Mouse (Mus musculus): ENCODE results near the gene Nup210.
A peak's percentile ranks its signal among the peaks of the same experiment; 100 is the strongest.
"Not testable (repeated sequence)": the region's sequence is repeated elsewhere in the genome, so short reads cannot be mapped to it uniquely, and the experiment has no call there.

The Nup210 gene

GRCm38 (mm10) chr6:91145056-91145455 lies 28.4 kb upstream of the Nup210 start:
- DNase-seq (ENCODE audit: extremely low spot score, low read depth, low spot score) = no peak

GRCm38 (mm10) chr6:91139846-91140245 lies 23.2 kb upstream of the Nup210 start:
- peak; percentile 56 for DNase-seq (ENCODE audit: extremely low spot score, low read depth, low spot score)

- DNase-seq (ENCODE audit: extremely low spot score, low read depth, low spot score) = no peak
Observed at GRCm38 (mm10) chr6:91137343-91137956, 20.8 kb upstream of the Nup210 start.

DNA sequence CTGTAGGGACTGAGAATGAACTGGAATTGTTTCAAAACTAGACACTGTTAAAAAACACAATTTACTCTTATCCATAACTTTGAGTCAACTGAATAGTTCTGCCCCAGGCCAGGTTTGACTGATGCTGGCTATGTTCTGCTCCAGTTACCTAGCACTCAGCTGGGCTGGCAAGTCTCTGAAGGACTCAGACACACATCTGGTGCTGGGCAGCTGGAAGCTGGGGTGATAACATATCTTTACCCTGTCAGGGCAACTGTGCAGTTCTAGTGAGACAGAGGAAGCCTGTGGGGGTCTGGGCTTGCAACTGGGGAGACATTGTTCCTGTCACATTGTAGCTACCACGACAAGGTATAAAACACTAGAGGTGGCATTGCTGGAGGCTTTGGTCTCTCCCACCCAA lies 14.2 kb upstream of the Nup210 start:
- no peak for DNase-seq (ENCODE audit: extremely low spot score, low read depth, low spot score)

DNA sequence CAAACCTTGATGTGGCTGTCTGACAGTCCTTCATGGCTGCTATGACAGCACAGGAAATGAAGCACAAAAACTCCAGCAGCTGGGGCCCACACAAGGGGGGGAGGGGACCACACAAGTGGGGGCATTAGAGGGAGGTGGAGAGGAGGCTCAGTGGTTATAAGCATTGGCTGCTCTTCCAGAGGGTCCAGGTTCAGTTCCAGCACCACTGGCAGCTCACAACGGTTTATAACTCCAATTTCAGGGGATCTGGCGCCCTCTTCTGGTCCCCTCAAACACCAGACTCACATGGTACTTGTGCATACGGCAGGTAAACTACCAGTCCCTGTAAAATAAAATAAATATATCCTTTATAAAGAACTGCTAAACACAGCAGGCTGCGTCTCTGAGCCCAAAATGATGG lies 12.4 kb upstream of the Nup210 start:
- DNase-seq (ENCODE audit: extremely low spot score, low read depth, low spot score) = no peak

DNA sequence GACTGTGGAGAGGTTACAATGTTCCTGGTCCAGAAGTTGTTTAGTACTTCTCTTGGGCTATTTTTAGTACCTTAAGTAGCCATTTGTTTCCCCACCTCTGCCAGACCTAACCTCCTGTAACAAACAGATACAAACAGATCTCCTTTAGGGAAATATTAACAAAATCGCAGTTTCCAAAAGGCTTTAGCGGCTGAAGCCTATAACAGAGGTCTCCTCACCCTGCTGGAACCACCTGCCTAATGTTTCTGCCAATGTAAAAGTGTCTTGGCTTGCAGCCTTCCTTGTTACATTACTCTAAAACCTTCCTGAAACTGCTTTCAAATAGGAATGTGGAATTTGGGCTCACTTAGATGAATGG lies 8.6 kb upstream of the Nup210 start:
- no peak for DNase-seq (ENCODE audit: extremely low spot score, low read depth, low spot score)

- no peak for DNase-seq (ENCODE audit: extremely low spot score, low read depth, low spot score)
Observed at GRCm38 (mm10) chr6:91124286-91125227, 7.9 kb upstream of the Nup210 start.

- no peak for DNase-seq (ENCODE audit: extremely low spot score, low read depth, low spot score)
Observed at GRCm38 (mm10) chr6:91123453-91123852, 6.8 kb upstream of the Nup210 start.

DNA sequence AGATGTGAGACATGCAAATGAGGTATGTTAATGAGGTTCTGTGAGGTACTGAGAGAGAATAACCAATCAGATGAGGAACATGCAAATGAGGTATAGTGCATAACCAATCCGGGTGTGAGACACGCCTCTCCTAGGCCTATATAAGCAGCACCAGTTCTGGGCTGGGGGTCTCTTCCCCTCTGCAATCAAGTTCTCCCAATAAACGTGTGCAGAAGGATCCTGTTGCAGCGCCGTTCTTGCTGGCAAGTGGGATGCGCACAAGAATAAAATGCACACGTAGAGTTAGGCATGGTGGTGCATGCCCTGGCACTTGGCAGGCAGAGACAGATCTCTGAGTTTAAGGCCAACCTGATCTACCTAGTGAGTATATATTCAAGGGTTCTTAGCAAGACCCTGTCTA lies 4.5 kb upstream of the Nup210 start:
- DNase-seq (ENCODE audit: extremely low spot score, low read depth, low spot score) = not testable (repeated sequence)

GRCm38 (mm10) chr6:91120206-91120605 lies 3.6 kb upstream of the Nup210 start:
- no peak for DNase-seq (ENCODE audit: extremely low spot score, low read depth, low spot score)

DNA sequence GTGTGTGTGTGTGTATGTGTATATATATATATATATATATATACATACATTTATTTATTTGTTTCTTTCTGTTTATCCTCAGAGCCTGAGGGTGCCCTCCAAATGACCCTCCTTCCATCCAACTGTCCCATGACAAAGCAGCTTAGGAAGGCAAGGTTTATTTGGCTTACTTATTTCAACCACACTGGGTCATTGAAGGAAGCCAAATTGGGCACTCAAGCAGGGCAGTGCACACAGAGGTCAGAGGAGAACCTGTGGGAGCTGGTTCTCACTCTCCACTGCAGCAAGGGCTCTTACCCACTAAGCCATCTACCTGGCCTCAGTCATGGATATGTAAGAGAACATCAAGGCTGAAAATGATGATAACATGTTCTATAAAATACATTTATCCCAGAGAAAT lies 1.9 kb upstream of the Nup210 start:
- no peak for DNase-seq (ENCODE audit: extremely low spot score, low read depth, low spot score)

DNA sequence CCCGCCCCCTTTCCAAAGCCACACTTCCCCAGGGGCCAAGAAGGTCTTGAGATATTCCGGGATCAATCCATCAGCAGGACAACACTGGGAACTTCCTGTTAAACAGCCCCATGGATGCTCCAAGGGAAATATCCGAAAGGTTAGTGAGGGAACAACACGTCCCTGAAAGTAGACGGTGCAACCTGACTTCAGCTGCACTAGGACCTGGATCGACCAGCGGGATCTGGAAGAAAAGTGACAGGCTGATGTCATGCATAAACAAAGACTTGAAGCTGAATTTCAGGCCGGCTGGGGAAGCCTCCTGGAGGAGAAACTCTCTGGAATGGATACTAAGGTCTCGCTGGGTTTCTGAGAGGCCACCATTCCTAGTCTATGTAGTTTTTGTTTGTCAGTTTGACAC lies 520 bp upstream of the Nup210 start:
- no peak for DNase-seq (ENCODE audit: extremely low spot score, low read depth, low spot score)

DNA sequence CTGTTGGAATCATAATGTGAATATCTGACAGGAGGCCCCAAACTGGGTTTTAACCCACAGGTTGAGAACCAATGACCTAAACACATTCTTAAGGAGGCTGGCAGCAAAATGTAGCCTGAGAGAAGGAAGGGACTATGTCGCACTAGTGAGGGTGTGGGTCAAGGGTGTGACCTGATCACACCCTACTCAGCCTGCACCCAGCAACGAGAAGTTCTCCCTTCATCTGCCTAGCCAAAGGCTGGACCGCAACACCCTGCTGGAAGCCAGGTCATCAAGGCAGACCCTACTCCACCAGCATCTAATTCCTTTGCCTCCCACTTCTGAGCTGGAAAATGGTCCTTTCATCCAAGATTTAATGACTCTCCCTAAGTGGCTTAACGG lies 776 bp downstream of the Nup210 start:
- no peak for DNase-seq (ENCODE audit: extremely low spot score, low read depth, low spot score)

- DNase-seq (ENCODE audit: extremely low spot score, low read depth, low spot score) = no peak
Observed at GRCm38 (mm10) chr6:91115158-91115557, 1.5 kb downstream of the Nup210 start.

DNA sequence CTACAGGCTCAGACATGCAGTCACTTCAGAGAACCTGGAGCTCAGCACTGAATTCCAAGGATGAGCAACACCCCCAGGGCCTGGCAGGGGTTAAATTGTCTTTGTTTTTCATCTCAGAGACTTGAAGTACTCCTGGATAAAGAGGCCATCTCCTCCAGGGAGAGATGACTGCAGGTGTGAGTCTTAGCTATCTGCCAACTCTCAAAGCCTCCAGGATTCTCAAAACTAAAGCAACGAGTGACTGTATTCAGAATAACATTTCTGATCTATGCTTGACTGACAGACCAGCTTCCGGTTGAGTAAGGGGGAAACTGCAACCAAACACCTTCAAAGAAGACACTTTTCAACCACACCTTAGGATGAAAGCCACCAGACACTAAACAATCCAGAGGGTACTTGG lies 1.9 kb downstream of the Nup210 start:
- DNase-seq (ENCODE audit: extremely low spot score, low read depth, low spot score) = no peak

DNA sequence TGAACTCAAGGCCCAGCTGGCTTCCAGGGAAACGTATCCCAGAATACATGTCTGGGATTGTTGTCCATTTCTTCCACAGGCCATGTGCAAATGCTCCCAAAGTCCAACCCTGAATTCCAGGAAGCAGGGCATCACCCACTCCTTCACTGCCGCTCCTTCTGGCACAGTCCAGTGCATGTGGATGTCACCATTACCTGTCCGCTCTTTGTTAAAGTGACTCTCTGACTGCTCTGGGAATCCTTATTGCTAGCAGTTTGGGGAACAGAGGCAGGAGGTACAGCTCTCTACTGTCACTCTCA lies 4.7 kb downstream of the Nup210 start:
- DNase-seq (ENCODE audit: extremely low spot score, low read depth, low spot score) = no peak

- DNase-seq (ENCODE audit: extremely low spot score, low read depth, low spot score) = no peak
Observed at GRCm38 (mm10) chr6:91111141-91111953, 5.3 kb downstream of the Nup210 start.

GRCm38 (mm10) chr6:91110323-91111020 lies 6.2 kb downstream of the Nup210 start:
- DNase-seq (ENCODE audit: extremely low spot score, low read depth, low spot score) = no peak

- no peak for DNase-seq (ENCODE audit: extremely low spot score, low read depth, low spot score)
Observed at GRCm38 (mm10) chr6:91109489-91109888, 7.1 kb downstream of the Nup210 start.

DNA sequence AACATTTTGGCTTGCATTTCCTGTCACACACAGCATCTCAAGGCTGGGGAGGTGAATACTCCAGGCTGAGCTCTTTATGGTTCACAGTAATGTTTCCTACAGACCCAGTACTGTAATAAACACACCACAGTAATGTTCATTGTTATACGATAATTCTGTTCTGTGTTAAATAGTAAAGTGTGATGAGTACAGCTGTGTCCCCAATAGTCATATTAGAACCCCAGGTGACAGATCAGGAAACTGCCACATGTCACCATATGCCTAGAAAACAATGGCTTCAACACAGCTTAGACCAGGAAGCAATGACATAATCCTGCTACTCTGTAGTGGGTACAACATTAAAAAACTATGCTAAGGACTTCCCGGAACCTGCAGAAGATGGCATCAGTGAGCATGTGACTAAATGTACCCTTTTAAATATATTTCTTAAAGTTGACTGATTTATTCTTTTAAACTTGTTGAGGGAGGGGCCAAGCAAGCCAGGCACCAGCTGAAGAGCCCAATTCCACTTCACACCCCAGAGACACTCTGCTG lies 7.6 kb downstream of the Nup210 start:
- DNase-seq (ENCODE audit: extremely low spot score, low read depth, low spot score) = no peak

DNA sequence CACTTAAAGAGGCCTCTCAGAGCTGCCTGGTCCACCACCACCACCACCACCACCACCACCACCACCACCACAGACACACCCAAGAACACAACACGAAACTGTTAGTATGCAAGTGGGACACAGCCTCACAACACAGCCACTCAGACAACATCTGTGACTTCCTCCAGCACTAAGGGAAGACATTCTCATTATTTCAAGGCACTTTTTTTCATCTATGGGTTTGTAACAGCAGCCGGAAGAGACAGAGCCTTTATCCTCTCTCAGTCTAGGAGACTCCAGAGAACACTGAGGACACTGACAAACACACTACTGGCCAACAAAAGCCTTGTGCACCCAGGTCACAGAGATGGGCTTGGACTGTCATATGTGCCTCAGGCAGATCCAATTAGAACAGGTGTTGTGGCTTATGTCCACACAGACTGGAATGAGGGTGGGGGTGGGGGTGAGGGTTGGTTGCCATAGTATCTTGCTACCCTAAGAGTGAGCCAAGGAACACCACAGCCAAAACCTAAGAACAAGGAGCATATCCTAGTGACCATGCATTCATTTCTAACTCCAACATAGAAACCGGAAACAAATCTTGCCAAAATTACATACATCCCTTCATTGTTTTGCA lies 8.2 kb downstream of the Nup210 start:
- DNase-seq (ENCODE audit: extremely low spot score, low read depth, low spot score) = no peak
